Mouse (Mus musculus) olfactory bulb, adult 2 months (tissue): ENCODE data around the gene Rbks.

ENCODE experiments used
- CTCF ChIP-seq: fragments of 200-500 bp; IDR thresholded peaks from 2 replicates; pipeline ENCODE4 v1.5.1; 2012; ENCODE audit warnings: low read depth, mild to moderate bottlenecking, low read length, moderate library complexity; ENCODE audit not compliant: insufficient read depth
- POLR2A ChIP-seq: fragments of 200-500 bp; IDR thresholded peaks from 2 replicates; pipeline ENCODE4 v1.6.1; 2012; ENCODE audit warnings: mild to moderate bottlenecking, low read depth, low read length, moderate library complexity; ENCODE audit not compliant: insufficient read depth

- TF ChIP-seq CTCF (no peak), POLR2A (no peak)
Observed at GRCm38 (mm10) chr5:31642300-31642699, 55.1 kb downstream of the Rbks start.
